Mouse (Mus musculus) thymus, adult 18-20 months (tissue): ENCODE measurements around the gene Cactin.

Experiments used
- DNase-seq, 2 experiments: peaks; one replicate each; pipeline ENCODE4 v3.0.0; 2022; ENCODE audit warnings: mixed read lengths in 2 of 2

Cactin gene

DNA sequence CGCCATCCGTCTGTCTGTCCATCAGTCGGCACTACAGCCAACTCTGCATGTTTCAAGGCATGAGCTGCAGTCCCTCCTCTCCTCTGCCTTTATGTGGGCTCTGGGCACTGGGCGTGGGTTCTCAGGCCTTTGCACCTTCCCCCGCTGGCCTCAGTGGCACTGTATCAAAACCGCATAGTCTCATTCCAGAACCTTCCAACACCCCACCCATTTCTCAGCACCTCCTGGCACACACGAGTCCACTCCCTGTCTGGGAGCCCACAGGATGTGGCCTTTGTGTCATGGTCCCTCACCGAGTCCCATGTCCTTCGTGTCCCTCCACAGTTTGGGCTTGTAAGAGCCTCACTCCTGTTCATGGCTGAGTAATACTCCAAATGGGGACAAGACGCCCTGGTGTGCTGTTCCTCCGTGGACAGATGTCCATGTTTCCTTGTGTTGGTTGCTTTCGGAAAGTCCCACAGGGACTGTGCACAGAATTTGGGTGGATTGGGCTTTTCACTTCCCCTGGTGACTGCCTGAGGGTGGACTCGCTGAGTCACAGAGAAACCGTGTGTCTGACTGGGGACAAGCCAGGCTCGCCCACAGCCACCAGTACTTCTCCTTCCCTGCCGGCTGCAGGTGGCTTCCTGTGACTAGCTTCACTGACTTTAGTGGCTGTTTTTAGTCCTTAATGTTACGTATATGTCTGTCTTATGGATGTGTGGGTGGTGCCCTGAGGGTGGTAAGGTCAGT, 22.4 kb upstream of the Cactin start:
- peak; percentile 62 to 73 for DNase-seq

DNA sequence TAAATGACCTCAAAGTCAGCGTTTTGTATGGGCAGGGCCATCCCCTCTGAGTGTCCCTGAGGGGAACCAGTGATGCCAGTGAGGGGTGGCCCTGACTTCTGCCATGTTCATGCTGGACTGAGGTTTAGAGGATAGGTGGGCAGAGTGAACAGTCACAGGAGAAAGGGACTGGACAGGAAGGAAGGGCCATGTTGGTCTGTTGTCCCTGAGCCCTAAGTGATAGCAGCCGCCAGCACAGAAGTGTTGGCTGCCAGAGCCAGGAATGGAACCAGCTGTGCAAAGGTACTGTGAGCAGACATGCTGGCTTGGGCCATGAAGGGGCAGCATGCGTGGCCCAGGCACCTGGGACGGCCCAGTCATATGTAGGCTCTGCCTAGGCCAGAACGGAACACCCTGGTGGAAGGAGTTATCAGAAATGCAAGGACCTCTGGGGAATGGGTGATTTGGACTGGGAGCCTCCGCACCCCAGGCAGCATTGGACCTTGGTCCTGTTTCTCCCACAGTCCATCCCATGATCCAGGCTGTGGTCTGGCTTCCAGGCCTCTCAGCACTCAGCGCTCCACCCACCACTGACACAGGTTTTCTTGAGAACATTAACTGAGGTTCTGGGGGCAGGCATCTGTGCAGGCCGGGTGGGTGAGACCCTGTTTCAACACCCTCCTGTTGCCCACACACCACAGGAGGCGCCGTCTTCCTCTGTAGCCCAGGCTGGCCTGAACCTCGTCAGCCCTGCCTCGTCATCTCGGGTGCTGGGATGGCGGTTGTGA, 21.1 kb upstream of the Cactin start:
- no peak for DNase-seq

DNA sequence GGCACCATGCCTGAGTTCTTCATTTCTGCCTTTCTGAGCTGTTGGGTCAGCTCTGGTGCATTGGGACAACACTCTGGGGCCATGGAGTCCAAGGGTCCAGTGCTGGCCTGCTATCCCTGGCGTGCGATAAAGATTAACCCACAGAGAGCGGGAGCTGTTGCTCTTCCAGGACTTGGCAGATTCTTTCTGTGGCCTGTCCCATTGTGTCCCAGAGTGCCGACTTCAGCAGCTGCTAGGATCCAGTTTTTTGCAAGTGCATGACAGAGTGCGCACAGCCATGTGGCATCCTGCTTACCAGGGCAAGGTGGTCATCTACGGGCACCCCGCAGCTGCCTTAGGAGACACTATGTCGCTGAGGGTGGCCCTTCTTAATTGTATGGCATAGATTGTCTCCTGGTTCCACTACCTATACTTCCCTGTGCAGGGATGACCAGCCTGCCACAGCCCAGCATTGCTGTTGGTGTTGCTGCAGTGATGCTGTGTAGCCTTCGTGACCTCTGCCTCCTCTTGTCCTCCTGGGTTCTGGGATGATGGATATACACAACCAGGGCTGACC, 20.5 kb upstream of the Cactin start:
- DNase-seq = no peak

DNA sequence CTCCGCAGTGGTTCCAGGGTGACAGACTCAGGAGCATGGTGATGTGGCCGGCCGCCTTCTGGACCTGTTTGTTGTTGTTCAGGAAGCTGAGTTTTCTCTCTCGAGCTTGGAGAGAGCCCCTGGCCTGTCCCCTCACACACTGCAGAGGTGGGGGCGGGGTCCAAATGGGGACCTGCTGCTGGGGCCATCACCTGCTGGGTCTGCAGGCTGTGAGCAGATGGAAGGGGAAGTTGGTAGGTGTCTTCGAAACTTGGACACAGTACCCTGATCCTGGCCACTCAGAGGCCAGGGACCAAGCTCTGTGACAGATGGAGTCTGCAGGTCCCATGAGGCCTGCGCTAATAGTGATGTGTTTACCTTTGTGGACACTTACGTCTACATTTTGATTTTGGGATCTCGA, 19.6 kb upstream of the Cactin start:
- DNase-seq = no peak

DNA sequence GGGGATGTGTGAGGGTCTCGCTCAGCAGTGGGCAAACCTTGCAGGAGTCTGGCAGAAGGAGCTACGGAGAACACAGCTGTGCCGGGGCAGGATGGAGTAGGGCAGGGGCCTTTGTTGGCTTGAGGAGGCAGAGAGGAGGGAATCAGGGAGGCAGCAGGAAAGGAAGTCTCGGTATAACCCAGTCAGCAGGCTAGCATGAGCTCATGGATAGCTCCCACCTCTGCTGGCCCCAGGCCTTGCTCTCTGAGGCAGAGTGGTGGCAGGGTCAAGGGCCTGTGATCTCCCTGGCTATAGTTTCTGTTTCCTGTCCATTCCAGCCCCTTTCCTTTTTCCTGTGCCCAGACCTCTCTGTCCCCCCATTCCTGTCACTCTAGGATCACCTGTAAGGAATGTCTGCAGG, 18.6 kb upstream of the Cactin start:
- DNase-seq = no peak

DNA sequence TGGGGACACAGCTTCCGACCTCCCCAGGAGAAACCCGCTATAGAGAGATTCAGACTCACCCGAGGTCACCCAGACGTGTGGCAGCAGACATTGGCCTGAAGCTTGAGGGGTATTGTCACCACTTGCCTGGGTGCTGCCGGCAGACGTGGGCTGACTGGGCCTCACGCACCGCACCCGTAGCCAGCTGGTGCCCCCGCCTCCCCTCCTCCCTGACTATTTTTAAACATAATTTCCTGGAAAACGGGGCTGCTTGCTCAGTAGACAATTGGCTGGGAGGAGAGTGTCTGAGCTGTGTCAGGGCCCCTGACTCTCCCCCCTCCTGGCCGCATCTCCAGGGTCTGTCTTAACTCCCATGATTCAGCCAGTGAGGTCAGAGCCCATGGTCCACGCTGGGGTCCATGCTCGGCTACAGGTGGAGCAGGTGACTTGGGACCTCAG, 18.1 kb upstream of the Cactin start:
- no peak for DNase-seq

DNA sequence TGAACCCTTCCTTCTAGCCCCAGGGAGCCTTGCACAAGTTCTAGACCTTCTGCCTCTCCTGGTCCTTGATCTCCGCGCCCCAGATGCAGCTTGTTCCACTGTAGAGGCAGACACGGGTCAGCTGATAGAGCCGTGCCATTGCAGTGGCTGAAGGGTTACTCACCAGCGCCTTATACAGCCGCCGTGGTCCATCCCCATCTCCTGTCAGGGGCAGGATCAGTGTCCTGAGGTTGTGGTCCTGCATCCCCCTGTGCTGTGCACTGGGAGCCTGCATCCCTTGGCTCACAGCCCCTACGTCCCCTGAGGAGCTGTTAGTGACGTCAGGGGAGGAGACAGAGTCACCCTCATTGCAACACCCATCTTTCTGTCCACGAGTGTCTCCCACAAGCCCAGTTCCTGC, 17.6 kb upstream of the Cactin start:
- DNase-seq = no peak

DNA sequence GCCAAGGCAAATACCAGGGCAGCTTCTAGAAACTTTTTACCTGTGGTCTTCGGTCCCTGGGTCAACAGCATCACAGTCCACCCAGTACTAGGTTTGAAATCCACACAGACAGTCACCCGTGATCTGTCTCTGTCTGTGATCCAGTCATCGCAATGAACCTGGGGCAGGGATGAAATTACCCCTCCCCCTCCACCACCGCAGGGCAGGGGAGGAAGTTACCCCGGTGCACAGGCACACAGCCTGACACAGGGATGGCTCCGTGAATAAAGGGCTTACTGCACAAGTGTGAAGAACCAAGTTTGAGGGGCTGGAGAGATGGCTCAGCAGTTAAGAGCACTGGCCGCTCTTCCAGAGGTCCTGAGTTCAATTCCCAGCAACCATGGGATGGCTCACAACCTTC, 17.1 kb upstream of the Cactin start:
- DNase-seq = peak; percentile 50 to 66

DNA sequence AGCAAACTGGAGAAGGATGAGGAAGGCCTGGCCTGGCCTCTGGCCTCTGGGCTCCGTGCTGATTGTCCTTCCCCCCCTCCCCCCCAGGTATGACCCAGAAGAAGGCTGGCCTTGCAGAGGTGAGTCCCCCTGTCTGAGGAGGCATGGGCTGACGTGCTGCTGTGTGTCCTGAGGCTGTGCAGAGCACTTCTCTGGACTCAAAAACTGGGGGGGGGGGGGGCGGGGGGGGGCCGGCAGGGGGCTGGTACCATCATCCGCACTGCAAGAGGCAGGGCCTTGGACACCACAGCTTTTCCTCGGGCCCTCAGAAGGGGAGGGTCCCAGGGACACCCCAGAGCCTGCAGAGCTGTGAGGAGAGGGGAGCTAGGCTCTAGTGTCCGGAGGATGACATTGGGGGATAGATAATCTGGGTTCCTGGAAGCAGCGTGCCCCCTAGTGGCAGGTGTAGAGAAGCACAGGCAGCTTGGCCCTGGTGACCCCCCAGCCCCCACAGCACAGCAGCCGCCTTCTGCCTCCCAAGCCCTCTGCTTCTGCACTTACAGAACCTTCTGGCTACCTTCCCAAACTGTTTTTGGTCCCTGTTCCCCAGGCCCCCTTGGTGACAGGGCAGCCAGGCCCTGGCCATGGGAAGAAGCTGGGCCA, 16.2 kb upstream of the Cactin start:
- DNase-seq = peak; percentile 46 to 60

DNA sequence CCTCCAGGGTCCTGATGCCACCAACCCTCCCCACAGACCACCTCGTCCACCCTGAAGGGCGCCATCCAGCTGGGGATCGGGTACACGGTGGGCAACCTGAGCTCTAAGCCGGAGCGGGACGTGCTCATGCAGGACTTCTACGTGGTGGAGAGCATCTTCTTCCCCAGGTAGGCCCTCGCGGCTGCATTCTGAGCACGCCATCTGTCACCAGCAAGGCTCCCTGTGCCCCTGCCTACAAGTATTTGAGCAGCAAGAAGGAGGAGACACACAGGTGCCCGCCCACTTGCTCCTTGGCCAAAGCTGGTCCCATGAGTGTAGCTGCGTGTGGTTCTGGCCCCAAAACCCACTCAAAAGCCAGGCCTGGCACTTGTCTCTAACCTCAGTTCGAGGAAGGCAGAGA, 15.2 kb upstream of the Cactin start:
- no peak for DNase-seq

DNA sequence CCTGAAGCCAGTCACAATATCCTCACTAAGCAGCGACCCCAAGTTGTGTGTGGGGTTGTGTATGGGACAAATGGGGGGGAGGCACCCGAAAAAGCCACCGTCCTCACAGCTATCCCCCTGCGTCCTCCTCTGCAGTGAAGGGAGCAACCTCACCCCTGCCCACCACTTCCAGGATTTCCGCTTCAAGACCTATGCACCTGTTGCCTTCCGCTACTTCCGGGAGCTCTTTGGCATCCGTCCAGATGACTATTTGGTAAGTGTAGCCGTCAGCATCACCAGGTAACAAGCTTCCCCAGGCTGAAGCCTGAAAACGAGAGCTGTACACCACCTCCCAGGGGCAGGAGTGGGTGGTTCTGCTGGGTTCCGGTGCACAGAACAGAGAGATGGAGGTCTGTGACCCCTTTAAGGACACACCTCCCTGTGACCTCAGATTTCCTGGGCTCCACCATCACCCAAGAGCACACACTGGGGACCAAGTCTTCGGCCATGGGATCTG, 14.7 kb upstream of the Cactin start:
- no peak for DNase-seq

DNA sequence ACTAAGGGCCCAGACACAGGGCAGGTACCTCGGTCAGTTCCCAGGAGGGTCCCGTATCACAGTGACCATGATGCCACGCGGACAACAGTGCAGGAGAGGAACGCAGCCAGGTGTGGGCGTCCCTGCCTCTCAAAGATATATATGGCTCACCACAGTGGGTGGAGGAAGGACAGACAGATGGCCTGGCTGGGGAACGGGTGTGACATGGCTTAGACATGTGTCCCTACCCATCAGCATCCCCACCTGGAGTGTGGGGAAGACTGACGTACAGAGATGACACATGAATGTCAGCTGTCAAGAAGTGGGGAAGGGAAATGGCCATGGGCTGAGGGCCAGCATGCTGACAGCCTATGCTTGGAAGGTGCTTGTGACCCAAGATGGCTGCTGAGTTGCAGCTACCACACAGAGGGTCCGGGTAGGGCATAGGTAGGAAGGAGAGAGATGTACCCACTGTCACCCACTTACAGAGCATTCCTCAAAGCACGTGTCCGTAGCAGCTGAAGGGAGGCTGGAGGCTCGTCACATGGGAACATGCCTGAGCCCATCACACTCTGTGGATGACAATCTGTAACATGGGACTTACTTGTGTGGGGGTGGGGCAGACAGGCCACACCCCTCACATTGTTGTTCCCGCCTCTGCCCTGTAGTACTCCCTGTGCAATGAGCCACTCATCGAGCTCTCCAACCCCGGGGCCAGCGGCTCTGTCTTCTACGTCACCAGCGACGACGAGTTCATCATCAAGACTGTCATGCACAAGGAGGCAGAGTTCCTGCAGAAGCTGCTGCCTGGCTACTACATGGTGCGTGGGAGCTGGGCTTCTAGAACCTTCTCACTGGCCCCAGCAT, 13.8 kb upstream of the Cactin start:
- DNase-seq = no peak

DNA sequence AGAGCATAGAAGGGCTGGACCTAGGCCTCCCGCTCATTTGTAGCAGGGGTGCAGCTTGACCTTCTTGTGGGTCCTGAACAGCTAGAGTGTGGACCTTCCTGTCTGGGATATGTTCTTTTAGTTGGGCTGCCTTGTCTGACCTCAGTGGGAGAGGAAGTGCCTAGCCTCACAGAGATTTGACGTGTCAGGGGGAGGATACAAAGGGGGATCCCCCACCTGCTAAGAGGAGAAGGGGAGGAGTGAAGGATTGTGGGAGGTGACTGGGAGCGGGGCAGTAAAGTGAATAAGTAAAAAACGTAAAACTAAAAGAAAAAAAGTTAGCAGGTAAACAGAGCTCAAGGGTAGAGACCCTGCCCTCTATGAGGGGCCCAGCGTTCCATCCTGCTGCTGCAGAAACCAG, 11.3 kb upstream of the Cactin start:
- DNase-seq = no peak

DNA sequence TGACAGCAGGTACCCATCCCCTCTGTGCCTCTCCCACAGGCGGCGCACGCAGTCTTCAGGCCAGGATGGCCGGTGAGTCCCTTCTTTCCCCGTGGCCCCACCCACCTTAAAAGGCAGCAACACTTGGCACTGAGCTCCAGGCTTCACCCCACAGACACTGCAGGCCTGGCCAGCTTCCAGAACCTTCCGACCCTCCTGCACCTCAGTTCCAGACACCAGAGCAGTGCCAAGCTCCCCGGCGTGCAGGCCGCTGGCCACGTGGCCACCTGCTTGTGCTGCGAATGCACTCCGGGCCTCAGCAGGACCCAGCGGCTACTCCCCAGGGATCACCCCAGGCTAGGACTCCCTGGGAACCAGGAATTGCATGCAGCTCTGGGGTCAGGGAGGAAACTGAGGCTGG, 7.3 kb upstream of the Cactin start:
- DNase-seq = no peak

DNA sequence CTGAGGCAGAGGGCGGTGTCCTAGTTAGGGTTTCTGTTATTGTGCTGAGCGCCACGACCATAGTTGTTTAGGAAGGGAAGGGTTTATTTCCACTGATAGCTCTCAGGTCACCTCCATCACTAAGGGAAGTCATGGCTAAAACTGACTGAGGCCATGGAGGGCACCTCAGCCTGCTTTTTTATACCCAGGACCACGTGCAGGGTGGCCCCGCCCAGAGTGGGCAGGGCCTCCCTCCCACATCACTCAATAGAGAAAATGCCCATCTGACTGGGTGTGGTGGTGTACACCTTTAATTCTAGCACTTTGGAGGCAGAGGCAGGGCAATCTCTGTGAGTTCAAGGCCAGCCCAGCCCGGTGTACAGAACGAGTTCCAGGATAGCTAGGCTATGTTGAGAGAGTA, 6.7 kb upstream of the Cactin start:
- DNase-seq = no peak

DNA sequence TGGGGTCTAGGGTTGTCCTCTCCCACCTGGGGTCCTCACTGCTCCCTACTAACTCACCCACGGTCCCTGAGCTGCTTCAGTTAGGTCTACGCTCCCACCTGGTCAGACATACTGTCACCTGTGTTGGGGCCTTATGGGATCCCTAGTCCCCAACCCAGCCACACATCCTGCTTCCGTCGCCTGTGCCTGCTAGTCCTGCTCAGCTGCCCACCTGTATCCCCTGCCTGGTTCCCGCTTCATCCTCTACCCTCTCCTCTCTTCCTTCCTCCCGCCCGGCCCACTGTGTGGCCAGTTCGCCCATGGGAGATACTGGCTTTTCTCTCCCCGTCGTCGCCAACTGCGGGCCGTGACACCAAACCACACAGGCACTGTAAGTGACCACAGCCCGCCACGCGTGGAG, 5.3 kb upstream of the Cactin start:
- DNase-seq = no peak

DNA sequence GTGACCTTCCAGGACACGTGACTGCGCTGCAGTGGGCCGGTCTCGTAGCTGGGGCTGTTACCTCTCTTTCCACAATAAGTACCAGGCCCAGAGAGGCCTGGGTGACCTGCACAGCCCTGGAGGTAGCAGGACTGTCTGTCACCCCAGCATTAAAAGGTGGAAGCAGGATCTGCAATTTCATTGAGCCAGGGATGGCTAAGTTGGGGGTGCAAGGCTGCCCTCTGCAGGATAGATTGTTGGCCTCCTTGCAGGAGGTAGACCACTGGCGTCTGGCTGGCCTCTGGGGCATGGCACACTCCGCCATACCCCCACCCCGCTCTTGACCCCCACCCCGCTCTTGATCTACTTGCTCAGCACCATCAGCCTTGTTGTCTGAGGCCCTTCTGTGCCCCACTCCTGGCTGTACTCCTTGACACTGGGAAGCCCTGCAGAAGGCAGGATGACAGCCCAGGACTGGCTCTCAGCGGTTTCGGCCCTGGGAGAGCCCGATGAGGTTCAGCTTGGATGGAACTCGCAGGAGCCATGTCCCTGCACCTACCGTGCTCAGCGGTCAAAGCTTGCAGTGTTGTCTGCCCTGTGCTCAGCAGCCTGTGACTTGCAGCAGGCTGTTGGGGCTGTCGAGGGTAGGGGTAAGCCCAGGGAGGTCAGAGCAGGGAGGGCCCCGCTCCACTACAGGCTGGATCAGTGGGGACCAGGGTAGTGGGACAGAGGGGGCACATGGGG, 4.4 kb upstream of the Cactin start:
- no peak for DNase-seq

DNA sequence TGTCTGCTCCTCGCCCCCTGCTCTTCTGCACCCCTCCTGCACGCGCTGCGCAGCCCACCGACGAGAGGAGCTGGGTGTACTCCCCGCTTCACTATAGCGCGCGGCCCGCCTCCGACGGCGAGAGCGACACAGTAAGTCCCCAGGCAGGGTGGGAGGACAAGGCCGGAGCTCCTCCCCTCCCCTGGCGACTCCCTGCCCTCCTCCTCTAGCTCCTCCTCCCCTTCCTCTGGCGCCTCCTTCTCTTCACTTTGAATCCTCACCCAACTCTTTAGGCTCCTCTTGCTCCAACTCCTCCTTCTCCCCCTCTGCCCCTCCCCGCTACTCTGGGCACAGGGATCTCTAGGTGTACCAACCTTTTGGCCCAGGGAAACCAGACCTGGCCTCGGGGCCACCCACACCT, 3.6 kb upstream of the Cactin start:
- DNase-seq = peak in 1 of 2 experiments; percentile 50

DNA sequence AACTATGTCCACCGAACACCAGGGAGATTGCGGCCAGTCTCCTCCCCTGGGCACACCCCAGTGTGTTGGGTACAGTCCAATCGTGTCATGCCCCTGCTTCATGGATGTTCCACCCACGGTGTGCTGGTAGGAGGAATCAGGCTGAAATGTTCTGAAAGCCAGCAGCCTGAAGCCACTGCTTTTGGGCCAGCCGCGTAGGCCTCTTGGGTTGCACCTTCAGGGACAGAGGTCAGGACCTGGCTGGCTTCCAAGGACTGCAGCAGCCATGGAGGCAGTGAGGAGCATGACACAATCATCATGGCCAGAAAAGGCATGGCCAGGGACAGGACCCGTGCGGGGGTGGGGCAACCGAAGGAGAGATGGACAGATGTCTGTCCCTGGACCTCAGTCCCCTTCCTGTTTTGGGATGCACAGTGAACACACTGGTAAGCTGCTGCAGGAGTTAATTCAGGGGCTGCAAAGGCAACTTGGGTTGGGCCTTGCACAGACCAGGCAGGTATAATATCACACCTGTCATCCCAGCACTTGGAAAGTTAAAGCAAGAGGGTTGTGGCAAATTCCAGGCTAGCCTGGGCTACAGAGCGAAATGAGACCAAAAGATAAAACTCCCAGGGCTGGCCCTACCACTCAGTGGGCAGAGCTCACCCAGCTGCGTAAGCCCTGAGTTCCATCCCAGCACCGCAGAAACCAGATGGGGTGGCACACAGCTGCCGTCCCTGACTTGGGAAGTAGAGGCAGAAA, 2.1 kb upstream of the Cactin start:
- DNase-seq = no peak

DNA sequence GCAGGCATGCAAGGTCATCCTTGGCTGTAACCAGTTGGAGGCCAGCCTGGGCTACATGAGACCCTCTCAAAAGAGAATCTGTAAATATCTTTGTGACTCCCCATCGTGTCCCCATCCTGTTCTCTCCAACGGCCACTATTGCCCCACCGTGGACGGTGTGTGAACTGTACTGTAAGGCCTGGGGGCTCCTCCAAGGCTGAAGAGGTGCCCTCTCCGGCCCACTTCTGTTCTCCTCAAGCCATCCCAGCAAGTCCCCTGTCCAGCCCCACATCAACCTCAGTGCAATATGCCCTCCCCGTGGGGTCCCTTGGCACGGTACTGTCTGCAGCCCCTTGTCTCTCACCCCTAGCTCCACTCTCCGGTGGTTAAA, 1.6 kb upstream of the Cactin start:
- no peak for DNase-seq
